Comparison of ENCODE assay signal across 21 mouse cellular contexts in genomic region chr8:108474556-108474955, GRCm38 (mm10).
A peak's percentile ranks its signal among the peaks of the same experiment; 100 is the strongest.
DNase-seq lines count a peak whose midpoint lies in the region; ATAC-seq lines count a peak whose summit lies in the region.
"Had no signal": no experiment of that assay in that cellular context is flagged by ENCODE, and none has a peak within 500 bp of the region (broad histone marks: within the 10 kb centered on the region; RNA-seq: fewer than 3 reads in every experiment).

No protein-coding gene starts in this region.

- H3K27me3 ChIP-seq in lung, embryonic 16.5 days (ENCODE audit: control insufficient read depth, insufficient read depth, low read depth, low read length), result no peaks in the 10 kb centered on the region
- no peaks in the 10 kb centered on the region; the same call in 1 of the 2 replicates for H3K27me3 ChIP-seq in intestine, embryonic 14.5 days (replicated peaks; ENCODE audit: control insufficient read depth, insufficient read depth, low read length)
- no peaks in the 10 kb centered on the region; the same call in 1 of the 2 replicates for H3K27me3 ChIP-seq in intestine, embryonic 16.5 days (replicated peaks; ENCODE audit: control insufficient read depth, insufficient read depth, low read length)
- H3K27me3 ChIP-seq: CH12.LX; embryonic facial prominence, embryonic 15.5 days; Patski had no signal

- H3K4me2 ChIP-seq in lung, embryonic 16.5 days (ENCODE audit: low read depth, low read length), result no peak overlapping the region
- no peak overlapping the region for H3K4me2 ChIP-seq in intestine, embryonic 14.5 days (ENCODE audit: low read length)
- H3K4me2 ChIP-seq in intestine, embryonic 16.5 days (ENCODE audit: low read depth, low read length), result no peak overlapping the region
- H3K4me2 ChIP-seq: embryonic facial prominence, embryonic 15.5 days; hindbrain, embryonic 13.5 days had no signal

- no peaks in the 10 kb centered on the region for H3K9me3 ChIP-seq in lung, embryonic 16.5 days (ENCODE audit: control insufficient read depth, low read length)
- H3K9me3 ChIP-seq in intestine, embryonic 14.5 days (ENCODE audit: control insufficient read depth, low read length), result no peaks in the 10 kb centered on the region
- H3K9me3 ChIP-seq in intestine, embryonic 16.5 days (ENCODE audit: control insufficient read depth, low read length), result no peaks in the 10 kb centered on the region
- H3K9me3 ChIP-seq: embryonic facial prominence, embryonic 15.5 days; forebrain, embryonic 10.5 days; hindbrain, embryonic 13.5 days had no signal

- ATAC-seq in lung, embryonic 16.5 days (ENCODE audit: low read depth), result peak; percentile 78
- ATAC-seq in intestine, embryonic 14.5 days (replicated peaks; ENCODE audit: low FRiP score, low TSS enrichment, low read depth), result no peak; the same call in 1 of the 2 replicates
- ATAC-seq in intestine, embryonic 16.5 days, result peak; percentile 42; the same call in 1 of the 2 replicates
- ATAC-seq: activated CD4-positive, CD25-positive, alpha-beta regulatory T cell, adult 4 months; forebrain, embryonic 14.5 days; Patski had no signal

- H3K9ac ChIP-seq in lung, embryonic 16.5 days (ENCODE audit: low read length), result no peak overlapping the region
- H3K9ac ChIP-seq in intestine, embryonic 14.5 days (ENCODE audit: low read length), result no peak overlapping the region
- no peak overlapping the region for H3K9ac ChIP-seq in intestine, embryonic 16.5 days (ENCODE audit: low read depth, low read length)
- H3K9ac ChIP-seq: embryonic facial prominence, embryonic 15.5 days; hindbrain, embryonic 13.5 days had no signal

- 23% methylated on average over 10 of the region's 10 CpGs for WGBS in lung, embryonic 16.5 days
- WGBS in intestine, embryonic 14.5 days, result 39% methylated on average over 10 of the region's 10 CpGs
- 58% methylated on average over 10 of the region's 10 CpGs for WGBS in intestine, embryonic 16.5 days

- no peaks in the 10 kb centered on the region for H3K36me3 ChIP-seq in lung, embryonic 16.5 days (ENCODE audit: control insufficient read depth, insufficient read depth, low read length)
- no peaks in the 10 kb centered on the region for H3K36me3 ChIP-seq in intestine, embryonic 14.5 days (ENCODE audit: control insufficient read depth, insufficient read depth, low read length)
- H3K36me3 ChIP-seq in intestine, embryonic 16.5 days (ENCODE audit: control insufficient read depth, insufficient read depth, low read length), result no peaks in the 10 kb centered on the region
- H3K36me3 ChIP-seq: embryonic facial prominence, embryonic 15.5 days; forebrain, embryonic 10.5 days; hindbrain, embryonic 13.5 days had no signal

- no peak overlapping the region for H3K27ac ChIP-seq in lung, embryonic 16.5 days (ENCODE audit: low read length)
- no peak overlapping the region for H3K27ac ChIP-seq in intestine, embryonic 14.5 days (ENCODE audit: low read depth)
- H3K27ac ChIP-seq in intestine, embryonic 16.5 days (ENCODE audit: low read length), result no peak overlapping the region
- H3K27ac ChIP-seq: embryonic facial prominence, embryonic 15.5 days; forebrain, embryonic 10.5 days; gastrocnemius, adult 2 months; hindbrain, embryonic 13.5 days had no signal

- no peaks in the 10 kb centered on the region for H3K4me1 ChIP-seq in lung, embryonic 16.5 days (replicated peaks; ENCODE audit: control insufficient read depth, insufficient read depth, low read length)
- H3K4me1 ChIP-seq in intestine, embryonic 14.5 days (replicated peaks; ENCODE audit: control insufficient read depth, insufficient read depth, low read length), result peaks cover 7% of the 10 kb centered on the region; the same call in 1 of the 2 replicates
- no peaks in the 10 kb centered on the region for H3K4me1 ChIP-seq in intestine, embryonic 16.5 days (ENCODE audit: control insufficient read depth, insufficient read depth, low read length)
- H3K4me1 ChIP-seq: embryonic facial prominence, embryonic 15.5 days; forebrain, embryonic 10.5 days had no signal

- H3K4me3 ChIP-seq in lung, embryonic 16.5 days (ENCODE audit: low read length), result no peak overlapping the region
- H3K4me3 ChIP-seq in intestine, embryonic 14.5 days (ENCODE audit: low read depth, low read length), result no peak overlapping the region
- H3K4me3 ChIP-seq in intestine, embryonic 16.5 days (ENCODE audit: low read length), result no peak overlapping the region
- H3K4me3 ChIP-seq: embryonic facial prominence, embryonic 15.5 days; erythroblast, embryonic 14.5 days; forebrain, embryonic 10.5 days; gastrocnemius, adult 2 months; hindbrain, embryonic 13.5 days had no signal

- DNase-seq in kidney, postnatal 10 days, result peak; percentile 28
- DNase-seq in kidney, adult 8-10 months, result no peak
- DNase-seq in lung, adult 18-20 months, result no peak
- peak; percentile 72 for DNase-seq in intestine, embryonic 14.5 days (ENCODE audit: low spot score)
- DNase-seq in urinary bladder, adult 18-20 months (ENCODE audit: low spot score in 2 of 2), result no peak
- DNase-seq: adrenal gland, postnatal 14 days; cerebellum, adult 11-12 months; cerebellum, adult 9-11 months; gastrocnemius, adult 2 months; gastrocnemius, postnatal 25 days; heart, postnatal 10 days had no signal

Comparison
In these comparisons a context has a peak if more than half of its experiments do, and no peak if none do; other contexts are left out.
1. DNase-seq: peak in kidney, postnatal 10 days (single experiment) and intestine, embryonic 14.5 days (single experiment); none in kidney, adult 8-10 months (0 of 2), lung, adult 18-20 months (0 of 2) and urinary bladder, adult 18-20 months (0 of 2).